Mouse (Mus musculus): Measurements from ENCODE around the gene Mars2. TPM values are rescaled to one million over a fixed set of nuclear protein-coding genes. Genes with fewer than 3 reads are reported as not detected.

The Mars2 gene
- polyA plus RNA-seq, 1 experiment from 2014 or later, result 2.7 TPM

Other genes with a start within 250 kb of the Mars2 start
- 206 and 272 TPM in 2 replicates for gene Sf3b1, start 209.7 kb upstream of the Mars2 start, polyA plus RNA-seq (2016; fragmentation: Nextera tagmentation; extraction: Ambion mirVana)
- 26.4 and 29.3 TPM in 2 replicates for gene Coq10b, start 184.4 kb upstream of the Mars2 start, polyA plus RNA-seq (2016; fragmentation: Nextera tagmentation; extraction: Ambion mirVana)
- gene Hspe1, start 149.0 kb upstream of the Mars2 start, polyA plus RNA-seq (2016; fragmentation: Nextera tagmentation; extraction: Ambion mirVana), result 452 and 562 TPM in 2 replicates
- 325 and 525 TPM in 2 replicates for gene Hspd1, start 148.9 kb upstream of the Mars2 start, polyA plus RNA-seq (2016; fragmentation: Nextera tagmentation; extraction: Ambion mirVana)
- 117 and 138 TPM in 2 replicates for gene Mob4, start 105.9 kb upstream of the Mars2 start, polyA plus RNA-seq (2016; fragmentation: Nextera tagmentation; extraction: Ambion mirVana)
- gene Rftn2, start 10.4 kb upstream of the Mars2 start, polyA plus RNA-seq (2016; fragmentation: Nextera tagmentation; extraction: Ambion mirVana), result 7.3 and 8.5 TPM in 2 replicates
- gene Boll, start 126.3 kb downstream of the Mars2 start, polyA plus RNA-seq (2016; fragmentation: Nextera tagmentation; extraction: Ambion mirVana), result 0.17 and 0.26 TPM in 2 replicates
- gene Plcl1, start 168.7 kb downstream of the Mars2 start, polyA plus RNA-seq (2016; fragmentation: Nextera tagmentation; extraction: Ambion mirVana), result 1.3 and 2.0 TPM in 2 replicates